Mouse (Mus musculus): ENCODE data around the gene Tceal3. TPM values are rescaled to one million over a fixed set of nuclear protein-coding genes. Genes with fewer than 3 reads are reported as not detected.
"Not testable (repeated sequence)": the region's sequence is repeated elsewhere in the genome, so short reads cannot be mapped to it uniquely, and the experiment has no call there.

Tceal3 gene
- polyA plus RNA-seq (2015; fragmentation: Nextera tagmentation; extraction: Ambion mirVana): 33.9 and 34.0 TPM in 2 replicates

- Histone ChIP-seq H3K27ac (peak within 1 kb of the TSS; percentile 74), H3K4me3 (peak within 1 kb of the TSS; percentile 36), H3K4me1 (no peaks in the 10 kb centered on the region), H3K27me3 (no peaks in the 10 kb centered on the region), H3K4me2 (peak within 1 kb of the TSS; percentile 49), H3K9ac (peak within 1 kb of the TSS; percentile 57; the same call in 1 of the 2 replicates), H3K36me3 (ENCODE audit: poor library complexity, severe bottlenecking) (no peaks in the 10 kb centered on the region), H3K9me3 (replicated peaks) (no peaks in the 10 kb centered on the region)
- ATAC-seq: peak; percentile 96
- 33% methylated on average over 12 of the region's 12 CpGs for WGBS
Observed at GRCm38 (mm10) chrX:136590199-136590896, at the start of gene Tceal3. Tceal3 (plus strand) TSS chrX:136590842.

- ATAC-seq; H3K4me2 ChIP-seq; H3K9ac ChIP-seq; H3K27me3 ChIP-seq; H3K9me3 ChIP-seq (replicated peaks); H3K36me3 ChIP-seq (ENCODE audit: poor library complexity, severe bottlenecking); H3K4me1 ChIP-seq; H3K27ac ChIP-seq; H3K4me3 ChIP-seq: not testable (repeated sequence)
- 86% methylated on average over 1 of the region's 1 CpGs for WGBS
Observed at GRCm38 (mm10) chrX:136543956-136544355, 46.7 kb upstream of the Tceal3 start, which contains the start of gene Kir3dl2. Kir3dl2 (minus strand) TSS chrX:136544056.

- not testable (repeated sequence) for H3K4me3 ChIP-seq; H3K9ac ChIP-seq; H3K36me3 ChIP-seq (ENCODE audit: poor library complexity, severe bottlenecking); ATAC-seq; H3K27ac ChIP-seq; H3K4me2 ChIP-seq; H3K27me3 ChIP-seq; H3K4me1 ChIP-seq; H3K9me3 ChIP-seq (replicated peaks)
- WGBS: 93% methylated on average over 9 of the region's 9 CpGs
Observed at GRCm38 (mm10) chrX:136569094-136569493, 21.5 kb upstream of the Tceal3 start.

- Histone ChIP-seq H3K9ac (no peak overlapping the region), H3K27me3 (no peaks in the 10 kb centered on the region), H3K4me3 (no peak overlapping the region), H3K9me3 (replicated peaks) (no peaks in the 10 kb centered on the region), H3K27ac (no peak overlapping the region), H3K4me1 (no peaks in the 10 kb centered on the region), H3K36me3 (ENCODE audit: poor library complexity, severe bottlenecking) (no peaks in the 10 kb centered on the region), H3K4me2 (no peak overlapping the region)
- 94% methylated on average over 1 of the region's 1 CpGs for WGBS
- no peak for ATAC-seq
Observed at GRCm38 (mm10) chrX:136584617-136585016, 6.0 kb upstream of the Tceal3 start.

GRCm38 (mm10) chrX:136590897-136591257 lies 235 bp downstream of the Tceal3 start:
- Histone ChIP-seq H3K4me1 (no peaks in the 10 kb centered on the region), H3K27ac (peak overlapping the region; percentile 74), H3K9me3 (replicated peaks) (no peaks in the 10 kb centered on the region), H3K36me3 (ENCODE audit: poor library complexity, severe bottlenecking) (no peaks in the 10 kb centered on the region), H3K9ac (peak overlapping the region; percentile 57; the same call in 1 of the 2 replicates), H3K27me3 (no peaks in the 10 kb centered on the region), H3K4me2 (peak overlapping the region; percentile 49), H3K4me3 (peak overlapping the region; percentile 36)
- WGBS: 8% methylated on average over 2 of the region's 2 CpGs
- peak; percentile 72; the same call in 1 of the 2 replicates for ATAC-seq

- Histone ChIP-seq H3K27ac (no peak overlapping the region), H3K4me2 (no peak overlapping the region), H3K4me1 (no peaks in the 10 kb centered on the region), H3K4me3 (no peak overlapping the region), H3K9ac (no peak overlapping the region), H3K36me3 (ENCODE audit: poor library complexity, severe bottlenecking) (no peaks in the 10 kb centered on the region), H3K9me3 (replicated peaks) (no peaks in the 10 kb centered on the region), H3K27me3 (no peaks in the 10 kb centered on the region)
- ATAC-seq: 0 out of 2 replicates have a peak, but pooled peaks have one; percentile 38
- 16% methylated on average over 3 of the region's 3 CpGs for WGBS
Observed at GRCm38 (mm10) chrX:136599416-136599815, 8.8 kb downstream of the Tceal3 start.

GRCm38 (mm10) chrX:136606951-136607350 lies 16.3 kb downstream of the Tceal3 start:
- Histone ChIP-seq H3K36me3 (ENCODE audit: poor library complexity, severe bottlenecking) (no peaks in the 10 kb centered on the region), H3K27ac (no peak overlapping the region), H3K9me3 (replicated peaks) (no peaks in the 10 kb centered on the region), H3K9ac (no peak overlapping the region), H3K4me1 (no peaks in the 10 kb centered on the region), H3K4me3 (no peak overlapping the region), H3K27me3 (no peaks in the 10 kb centered on the region), H3K4me2 (no peak overlapping the region)
- no peak for ATAC-seq
- 80% methylated on average over 4 of the region's 4 CpGs for WGBS

GRCm38 (mm10) chrX:136607395-136607794 lies 16.8 kb downstream of the Tceal3 start:
- H3K9ac ChIP-seq: no peak overlapping the region
- H3K27ac ChIP-seq: no peak overlapping the region
- ATAC-seq: 0 out of 2 replicates have a peak, but pooled peaks have one; percentile 27
- no peaks in the 10 kb centered on the region for H3K9me3 ChIP-seq (replicated peaks)
- no peaks in the 10 kb centered on the region for H3K36me3 ChIP-seq (ENCODE audit: poor library complexity, severe bottlenecking)
- H3K27me3 ChIP-seq: no peaks in the 10 kb centered on the region
- no peaks in the 10 kb centered on the region for H3K4me1 ChIP-seq
- no peak overlapping the region for H3K4me2 ChIP-seq
- H3K4me3 ChIP-seq: no peak overlapping the region
- WGBS: 28% methylated on average over 3 of the region's 3 CpGs

GRCm38 (mm10) chrX:136611346-136611745 lies 20.7 kb downstream of the Tceal3 start:
- ATAC-seq: peak; percentile 51; the same call in 1 of the 2 replicates
- 47% methylated on average over 3 of the region's 3 CpGs for WGBS

GRCm38 (mm10) chrX:136615889-136616288 lies 25.2 kb downstream of the Tceal3 start:
- ATAC-seq; H3K9me3 ChIP-seq (replicated peaks); H3K27ac ChIP-seq; H3K4me1 ChIP-seq; H3K36me3 ChIP-seq (ENCODE audit: poor library complexity, severe bottlenecking); H3K4me3 ChIP-seq; H3K4me2 ChIP-seq; H3K27me3 ChIP-seq; H3K9ac ChIP-seq: not testable (repeated sequence)
- 71% methylated on average over 3 of the region's 3 CpGs for WGBS

More at GRCm38 (mm10) chrX:136611346-136611745, 20.7 kb downstream of the Tceal3 start:
- Histone ChIP-seq H3K27me3 (no peaks in the 10 kb centered on the region), H3K36me3 (ENCODE audit: poor library complexity, severe bottlenecking) (no peaks in the 10 kb centered on the region), H3K9ac (no peak overlapping the region), H3K4me1 (no peaks in the 10 kb centered on the region), H3K9me3 (replicated peaks) (no peaks in the 10 kb centered on the region), H3K27ac (no peak overlapping the region), H3K4me3 (no peak overlapping the region), H3K4me2 (no peak overlapping the region)

- H3K4me2 ChIP-seq: no peak overlapping the region
- H3K9me3 ChIP-seq (replicated peaks): no peaks in the 10 kb centered on the region
- H3K4me1 ChIP-seq: no peaks in the 10 kb centered on the region
- peak; percentile 58; the same call in 1 of the 2 replicates for ATAC-seq
- WGBS: 49% methylated on average over 9 of the region's 9 CpGs
- H3K27me3 ChIP-seq: no peaks in the 10 kb centered on the region
- no peak overlapping the region for H3K27ac ChIP-seq
- no peak overlapping the region for H3K4me3 ChIP-seq
- no peaks in the 10 kb centered on the region for H3K36me3 ChIP-seq (ENCODE audit: poor library complexity, severe bottlenecking)
- no peak overlapping the region for H3K9ac ChIP-seq
Observed at GRCm38 (mm10) chrX:136624905-136625569, 34.4 kb downstream of the Tceal3 start.

- WGBS: 83% methylated on average over 4 of the region's 4 CpGs
- Histone ChIP-seq H3K4me3 (no peak overlapping the region), H3K9ac (no peak overlapping the region), H3K27ac (no peak overlapping the region), H3K27me3 (no peaks in the 10 kb centered on the region), H3K4me2 (no peak overlapping the region), H3K4me1 (no peaks in the 10 kb centered on the region), H3K36me3 (ENCODE audit: poor library complexity, severe bottlenecking) (no peaks in the 10 kb centered on the region), H3K9me3 (replicated peaks) (no peaks in the 10 kb centered on the region)
- no peak for ATAC-seq
Observed at GRCm38 (mm10) chrX:136625959-136626358, 35.3 kb downstream of the Tceal3 start.
